Mouse (Mus musculus): Measurements from ENCODE around the gene Nr2f1.

GRCm38 (mm10) chr13:78201871-78202565 is 2.5 kb upstream of the Nr2f1 start:
- no peak for TF ChIP-seq CTCF (IDR thresholded peaks at IDR 0.05; ENCODE audit: low read depth)
- no peak for TF ChIP-seq EP300 (IDR thresholded peaks at IDR 0.05; ENCODE audit: low read depth)
